Mouse (Mus musculus): ENCODE data around the gene Hunk. TPM values are rescaled to one million over a fixed set of nuclear protein-coding genes. Genes with fewer than 3 reads are reported as not detected.

Hunk gene
- total and polyA plus RNA-seq, 2 experiments from 2014 or later: 5.2 to 20.6 TPM

- Histone ChIP-seq H3K4me3 (ENCODE audit: low read depth, low read length) (no peak overlapping the region), H3K9ac (no peak overlapping the region), H3K4me2 (ENCODE audit: low read depth) (no peak overlapping the region), H3K9me3 (ENCODE audit: low read length) (no peaks in the 10 kb centered on the region), H3K27me3 (ENCODE audit: insufficient read depth, low read length) (no peaks in the 10 kb centered on the region), H3K4me1 (ENCODE audit: insufficient read depth) (peaks cover 12% of the 10 kb centered on the region; the same call in 1 of the 2 replicates), H3K27ac (ENCODE audit: low read depth, low read length) (peak overlapping the region; percentile 79), H3K36me3 (ENCODE audit: insufficient read depth) (no peaks in the 10 kb centered on the region)
- no peak for TF ChIP-seq CTCF (IDR thresholded peaks at IDR 0.05; ENCODE audit: low read depth)
- ATAC-seq (no peak), DNase-seq (peak; percentile 19)
- WGBS: 35% methylated on average over 1 of the region's 1 CpGs
Measured at GRCm38 (mm10) chr16:90522575-90522974, 136.8 kb downstream of the Hunk start.

GRCm38 (mm10) chr16:90523373-90523772, 137.6 kb downstream of the Hunk start:
- H3K27ac ChIP-seq (ENCODE audit: low read depth, low read length): no peak overlapping the region
- no peak overlapping the region for H3K9ac ChIP-seq
- DNase-seq (no peak), ATAC-seq (no peak)
- no peaks in the 10 kb centered on the region for H3K36me3 ChIP-seq (ENCODE audit: insufficient read depth)
- H3K4me1 ChIP-seq (ENCODE audit: insufficient read depth): peaks cover 12% of the 10 kb centered on the region; the same call in 1 of the 2 replicates
- WGBS: 36% methylated on average over 6 of the region's 6 CpGs
- no peak overlapping the region for H3K4me2 ChIP-seq (ENCODE audit: low read depth)
- H3K4me3 ChIP-seq (ENCODE audit: low read depth, low read length): no peak overlapping the region
- no peaks in the 10 kb centered on the region for H3K9me3 ChIP-seq (ENCODE audit: low read length)
- TF ChIP-seq CTCF (IDR thresholded peaks at IDR 0.05; ENCODE audit: low read depth): no peak
- no peaks in the 10 kb centered on the region for H3K27me3 ChIP-seq (ENCODE audit: insufficient read depth, low read length)

- TF ChIP-seq CTCF (IDR thresholded peaks at IDR 0.05; ENCODE audit: low read depth): no peak
- no peak for ATAC-seq
- Histone ChIP-seq H3K27me3 (ENCODE audit: insufficient read depth, low read length) (no peaks in the 10 kb centered on the region), H3K4me2 (ENCODE audit: low read depth) (no peak overlapping the region), H3K36me3 (ENCODE audit: insufficient read depth) (no peaks in the 10 kb centered on the region), H3K9ac (no peak overlapping the region), H3K4me3 (ENCODE audit: low read depth, low read length) (no peak overlapping the region), H3K4me1 (ENCODE audit: insufficient read depth) (peaks cover 12% of the 10 kb centered on the region; the same call in 1 of the 2 replicates), H3K9me3 (ENCODE audit: low read length) (no peaks in the 10 kb centered on the region), H3K27ac (ENCODE audit: low read depth, low read length) (no peak overlapping the region)
- DNase-seq: no peak
- 96% methylated on average over 18 of the region's 18 CpGs for WGBS
Measured at GRCm38 (mm10) chr16:90523894-90524293, 138.1 kb downstream of the Hunk start.

GRCm38 (mm10) chr16:90524393-90524792, 138.6 kb downstream of the Hunk start:
- ATAC-seq (no peak), DNase-seq (no peak)
- Histone ChIP-seq H3K4me1 (ENCODE audit: insufficient read depth) (peaks cover 12% of the 10 kb centered on the region; the same call in 1 of the 2 replicates), H3K9ac (no peak overlapping the region), H3K27me3 (ENCODE audit: insufficient read depth, low read length) (no peaks in the 10 kb centered on the region), H3K4me3 (ENCODE audit: low read depth, low read length) (no peak overlapping the region), H3K4me2 (ENCODE audit: low read depth) (no peak overlapping the region), H3K9me3 (ENCODE audit: low read length) (no peaks in the 10 kb centered on the region), H3K36me3 (ENCODE audit: insufficient read depth) (no peaks in the 10 kb centered on the region), H3K27ac (ENCODE audit: low read depth, low read length) (no peak overlapping the region)
- WGBS: 97% methylated on average over 18 of the region's 18 CpGs
- no peak for TF ChIP-seq CTCF (IDR thresholded peaks at IDR 0.05; ENCODE audit: low read depth)

- no peak for TF ChIP-seq CTCF (IDR thresholded peaks at IDR 0.05; ENCODE audit: low read depth)
- Histone ChIP-seq H3K4me3 (ENCODE audit: low read depth, low read length) (no peak overlapping the region), H3K4me1 (ENCODE audit: insufficient read depth) (no peaks in the 10 kb centered on the region), H3K9ac (no peak overlapping the region), H3K4me2 (ENCODE audit: low read depth) (no peak overlapping the region), H3K9me3 (ENCODE audit: low read length) (no peaks in the 10 kb centered on the region), H3K27ac (ENCODE audit: low read depth, low read length) (no peak overlapping the region), H3K27me3 (ENCODE audit: insufficient read depth, low read length) (no peaks in the 10 kb centered on the region), H3K36me3 (ENCODE audit: insufficient read depth) (no peaks in the 10 kb centered on the region)
- ATAC-seq: no peak
- WGBS: 50% methylated on average over 10 of the region's 10 CpGs
- no peak for DNase-seq
Measured at GRCm38 (mm10) chr16:90533119-90533673, 147.4 kb downstream of the Hunk start.

GRCm38 (mm10) chr16:90534591-90534990, 148.8 kb downstream of the Hunk start:
- no peak overlapping the region for H3K4me2 ChIP-seq (ENCODE audit: low read depth)
- no peaks in the 10 kb centered on the region for H3K9me3 ChIP-seq (ENCODE audit: low read length)
- H3K4me1 ChIP-seq (ENCODE audit: insufficient read depth): no peaks in the 10 kb centered on the region
- DNase-seq (no peak), ATAC-seq (no peak)
- no peak for TF ChIP-seq CTCF (IDR thresholded peaks at IDR 0.05; ENCODE audit: low read depth)
- WGBS: 85% methylated on average over 8 of the region's 8 CpGs
- H3K27me3 ChIP-seq (ENCODE audit: insufficient read depth, low read length): no peaks in the 10 kb centered on the region
- no peak overlapping the region for H3K9ac ChIP-seq
- no peaks in the 10 kb centered on the region for H3K36me3 ChIP-seq (ENCODE audit: insufficient read depth)
- no peak overlapping the region for H3K27ac ChIP-seq (ENCODE audit: low read depth, low read length)
- H3K4me3 ChIP-seq (ENCODE audit: low read depth, low read length): no peak overlapping the region

- TF ChIP-seq CTCF (IDR thresholded peaks at IDR 0.05; ENCODE audit: low read depth): no peak
- no peak for DNase-seq
- Histone ChIP-seq H3K4me1 (ENCODE audit: insufficient read depth) (no peaks in the 10 kb centered on the region), H3K4me3 (ENCODE audit: low read depth, low read length) (no peak overlapping the region), H3K27ac (ENCODE audit: low read depth, low read length) (no peak overlapping the region), H3K9ac (no peak overlapping the region), H3K9me3 (ENCODE audit: low read length) (no peaks in the 10 kb centered on the region), H3K27me3 (ENCODE audit: insufficient read depth, low read length) (no peaks in the 10 kb centered on the region), H3K36me3 (ENCODE audit: insufficient read depth) (no peaks in the 10 kb centered on the region), H3K4me2 (ENCODE audit: low read depth) (no peak overlapping the region)
- ATAC-seq: no peak
- 79% methylated on average over 5 of the region's 5 CpGs for WGBS
Measured at GRCm38 (mm10) chr16:90538926-90539325, 153.1 kb downstream of the Hunk start.
